In the genomic region with DNA sequence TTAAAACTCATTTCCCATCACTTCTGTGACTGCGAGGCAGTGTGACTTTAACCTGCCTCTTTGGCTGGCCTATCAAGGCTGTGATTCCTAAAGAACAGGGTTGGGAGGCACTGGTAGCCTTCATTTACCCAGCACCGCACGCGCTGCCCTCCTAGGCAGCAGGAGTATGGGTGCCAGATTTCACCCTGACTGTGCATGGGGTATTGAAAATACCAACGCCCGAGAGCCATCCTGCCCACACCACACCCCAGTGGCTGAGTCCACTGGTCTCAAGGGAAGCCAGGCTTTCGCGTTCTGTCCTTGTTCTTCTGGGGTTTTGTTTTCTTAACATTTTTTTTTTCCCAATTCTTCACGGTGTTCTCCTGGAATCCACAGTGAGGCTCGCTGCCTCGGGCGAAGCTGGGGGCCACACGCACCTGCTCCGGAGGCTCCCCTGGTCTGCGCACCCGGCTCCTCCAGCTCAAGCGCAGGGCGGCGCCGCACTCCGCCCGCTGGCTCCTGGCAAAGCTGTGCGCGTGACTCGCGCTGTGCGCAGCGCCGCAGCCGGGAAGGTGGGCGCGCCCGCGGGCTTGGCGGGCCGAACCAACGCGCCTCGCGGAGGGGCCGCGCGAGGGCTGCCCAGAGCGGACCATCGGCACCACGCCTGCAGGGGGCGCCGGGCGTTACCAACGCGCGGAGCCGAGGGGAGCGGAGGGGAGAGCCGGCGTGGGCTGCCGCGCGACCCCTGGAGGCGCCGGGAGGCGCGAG, we compare ENCODE assay signal across 8 mouse cellular contexts. TPM values are rescaled to one million over a fixed set of nuclear protein-coding genes. Genes with fewer than 3 reads are reported as not detected.
DNase-seq lines count a peak whose midpoint lies in the region; ATAC-seq and TF ChIP-seq lines count a peak whose summit lies in the region.

TSS of gene Rusc2 (plus strand) at position 572 of the 747 bp plus-strand sequence.

- H3K4me3 ChIP-seq in ES-E14 (ENCODE audit: insufficient read depth in 1 of 2, low read depth in 1 of 2, low read length in 2 of 2, poor library complexity in 1 of 2, severe bottlenecking in 1 of 2) = peak within 1 kb of the TSS; percentile 75 to 80
- H3K4me3 ChIP-seq in cerebellum, adult 2 months (replicated peaks; ENCODE audit: insufficient read depth, low read depth, low read length) = peak within 1 kb of the TSS; percentile 93
- peak within 1 kb of the TSS; percentile 65 for H3K4me3 ChIP-seq in lung, embryonic 14.5 days (ENCODE audit: low read depth, low read length)
- H3K4me3 ChIP-seq in olfactory bulb, adult 2 months (ENCODE audit: insufficient read depth, low read depth, low read length) = peak within 1 kb of the TSS; percentile 99

- under 1% methylated on average over 63 of the region's 63 CpGs for WGBS in cerebellum, adult 2 months
- WGBS in lung, embryonic 14.5 days = under 1% methylated on average over 61 of the region's 63 CpGs
- WGBS in olfactory bulb, adult 2 months = under 1% methylated on average over 63 of the region's 63 CpGs

- H3K27me3 ChIP-seq in cerebellum, adult 2 months (ENCODE audit: control insufficient read depth, insufficient read depth, low read length) = no peaks in the 10 kb centered on the region
- H3K27me3 ChIP-seq in lung, embryonic 14.5 days (ENCODE audit: insufficient read depth, low read length) = peaks cover 13% of the 10 kb centered on the region; the same call in 1 of the 2 replicates

- in situ Hi-C loops in ES-E14 (cut with MboI; ENCODE audit: low sequenced_read_pairs in 2 of 2, unreplicated experiment in 2 of 2) = no loop called here

- no peak within 1 kb of the TSS for H3K27ac ChIP-seq in ES-E14 (ENCODE audit: insufficient read depth, low read depth, low read length, poor library complexity, severe bottlenecking)
- peak within 1 kb of the TSS; percentile 95 for H3K27ac ChIP-seq in cerebellum, adult 2 months (ENCODE audit: insufficient read depth, low read length)
- no peak within 1 kb of the TSS for H3K27ac ChIP-seq in lung, embryonic 14.5 days (ENCODE audit: low read depth)
- H3K27ac ChIP-seq in olfactory bulb, adult 2 months (ENCODE audit: insufficient read depth, low read depth, low read length) = peak within 1 kb of the TSS; percentile 86

- peak within 1 kb of the TSS; percentile 73 for H3K9ac ChIP-seq in ES-E14 (ENCODE audit: insufficient read depth, low read depth, low read length, poor library complexity, severe bottlenecking)
- peak within 1 kb of the TSS; percentile 69 for H3K9ac ChIP-seq in lung, embryonic 14.5 days

- no peak for TF ChIP-seq CTCF in cerebellum, adult 2 months (IDR thresholded peaks at IDR 0.05; ENCODE audit: borderline replicate concordance, insufficient read depth, low read depth, low read length)
- TF ChIP-seq CTCF in lung, embryonic 14.5 days (IDR thresholded peaks at IDR 0.05; ENCODE audit: low read depth) = peak; percentile 42; the same call in 1 of the 2 replicates
- no peak for TF ChIP-seq CTCF in olfactory bulb, adult 2 months (IDR thresholded peaks at IDR 0.05; ENCODE audit: insufficient read depth, low read depth, low read length)

- ATAC-seq in frontal cortex, adult (ENCODE audit: low TSS enrichment) = peak; percentile 91
- peak; percentile 93 for ATAC-seq in lung, embryonic 14.5 days (ENCODE audit: insufficient read depth)

- peaks cover 3 to 6% of the 10 kb centered on the region in 2 experiments; a peak in 3 of 4 replicates for H3K4me1 ChIP-seq in ES-E14 (ENCODE audit: control insufficient read depth in 2 of 2, insufficient read depth in 2 of 2, low read length in 2 of 2, poor library complexity in 1 of 2)
- H3K4me1 ChIP-seq in cerebellum, adult 2 months (ENCODE audit: control insufficient read depth, insufficient read depth, low read length) = peaks cover 11% of the 10 kb centered on the region; the same call in 1 of the 2 replicates
- peaks cover 3% of the 10 kb centered on the region; the same call in 1 of the 2 replicates for H3K4me1 ChIP-seq in lung, embryonic 14.5 days (ENCODE audit: insufficient read depth)
- H3K4me1 ChIP-seq in olfactory bulb, adult 2 months (ENCODE audit: control insufficient read depth, insufficient read depth, low read length) = peaks cover 10% of the 10 kb centered on the region

- peak within 1 kb of the TSS; percentile 89 for H3K4me2 ChIP-seq in lung, embryonic 14.5 days

- no peaks in the 10 kb centered on the region for H3K9me3 ChIP-seq in ES-E14 (ENCODE audit: control insufficient read depth, insufficient read depth, low read depth, low read length)
- H3K9me3 ChIP-seq in lung, embryonic 14.5 days (ENCODE audit: low read depth, low read length) = no peaks in the 10 kb centered on the region

- H3K36me3 ChIP-seq in ES-E14 (ENCODE audit: control insufficient read depth, insufficient read depth, low read length, poor library complexity, severe bottlenecking) = no peaks in the 10 kb centered on the region
- no peaks in the 10 kb centered on the region for H3K36me3 ChIP-seq in lung, embryonic 14.5 days (ENCODE audit: insufficient read depth)

- peak; percentile 89 for TF ChIP-seq POLR2A in cerebellum, adult 2 months (IDR thresholded peaks at IDR 0.05; ENCODE audit: borderline replicate concordance, insufficient read depth, low read length)
- TF ChIP-seq POLR2A in olfactory bulb, adult 2 months (IDR thresholded peaks at IDR 0.05; ENCODE audit: insufficient read depth, low read depth, low read length) = peak; percentile 77

- DNase-seq in ES-E14 (ENCODE audit: low read depth, low spot score) = peak; percentile 65
- peak; percentile 94 for DNase-seq in cerebellum, adult 2 months
- peak; percentile 95 for DNase-seq in heart, postnatal 4 days
- DNase-seq in layer of hippocampus, adult 9-10 months (ENCODE audit: low spot score) = peak; percentile 81
- DNase-seq in lung, embryonic 14.5 days = peak; percentile 91
- DNase-seq in thymus, postnatal 0 days (ENCODE audit: low spot score) = peak; percentile 79

TF ChIP-seq in ES-E14, 5 proteins besides CTCF, POLR2A, EP300 and RAD21:
- TF ChIP-seq MAFK (IDR thresholded peaks at IDR 0.05; ENCODE audit: insufficient read depth, low read depth, low read length) (no peak), HCFC1 (IDR thresholded peaks at IDR 0.05; ENCODE audit: borderline replicate concordance, insufficient read depth, low read length) (peak; percentile 55; the same call in 1 of the 2 replicates), ZC3H11A (IDR thresholded peaks at IDR 0.05; ENCODE audit: borderline replicate concordance, low read depth, low read length) (no peak)
TF ChIP-seq in ES-E14: peak in this region for 1.

RNA-seq across cellular contexts. Expression of gene Rusc2, which starts in this region (rescaled TPM):
- total RNA-seq in ES-E14 (2012; rRNA removed) = 12.1 and 19.0 TPM in 2 replicates
- 63.0 and 65.8 TPM in 2 replicates for polyA plus RNA-seq in cerebellum, adult 2 months (2012; rRNA removed)
- total RNA-seq in heart, postnatal 4 days (2021) = 10 to 100 TPM; 39.5 to 41.2 TPM
- 5.0 and 5.8 TPM in 2 replicates for polyA plus RNA-seq in lung, embryonic 14.5 days (2014; fragmentation: Nextera tagmentation; extraction: Ambion mirVana)
- polyA plus RNA-seq in olfactory bulb, adult 2 months (2012; ENCODE audit: insufficient read depth, insufficient read length, low replicate concordance, missing spikeins) = not detected in 2 replicates
- polyA plus RNA-seq in thymus, postnatal 0 days (2015; fragmentation: Nextera tagmentation; extraction: Ambion mirVana) = 0.48 and 0.69 TPM in 2 replicates

Comparison
In these comparisons a context has a peak if more than half of its experiments do, and no peak if none do; other contexts are left out.
1. Peak in DNase-seq in thymus, postnatal 0 days; RNA of the gene not detected or under 1 TPM.
2. H3K27ac ChIP-seq: peak in cerebellum, adult 2 months (single experiment) and olfactory bulb, adult 2 months (single experiment); none in ES-E14 (single experiment) and lung, embryonic 14.5 days (single experiment).
3. Peak in every context shown above with its lines, with median percentiles within 50 percentile points of each other: DNase-seq and H3K4me3 ChIP-seq.